Mouse (Mus musculus) megakaryocyte-erythroid progenitor cell, adult 5-6 weeks (primary cell): ENCODE measurements around the gene Cenpa. TPM values are rescaled to one million over a fixed set of nuclear protein-coding genes. Genes with fewer than 3 reads are reported as not detected.

Experiments used
- ATAC-seq: replicated peaks from 2 replicates; pipeline ENCODE4 v1.8.0; 2016; ENCODE audit warnings: mild to moderate bottlenecking, inconsistent platforms; ENCODE audit not compliant: severe bottlenecking, poor library complexity, low FRiP score, low TSS enrichment
- total RNA-seq, 2 experiments: library from RNA; stranded (forward) in 1 of 2; stranded (reverse) in 1 of 2; fragments of 200-1000, 215-1000 nt in 1 of 2; fragments of >200 nt in 1 of 2; fragmentation: Nextera tagmentation in 1 of 2; gene quantifications; 2 replicates each; pipeline ENCODE4 v1.2.3; 2014 to 2017

The Cenpa gene
- total RNA-seq, 2 experiments from 2014 or later, result 144 to 377 TPM

- no peak for ATAC-seq
Measured at GRCm38 (mm10) chr5:30716311-30716710, 49.7 kb downstream of the Cenpa start.

GRCm38 (mm10) chr5:30717506-30717905 lies 50.9 kb downstream of the Cenpa start:
- no peak for ATAC-seq

- ATAC-seq, result no peak
Measured at GRCm38 (mm10) chr5:30717991-30718703, 51.6 kb downstream of the Cenpa start.

GRCm38 (mm10) chr5:30721935-30722334 lies 55.4 kb downstream of the Cenpa start:
- no peak for ATAC-seq

Other genes starting within 250 kb of the Cenpa start
- gene Otof, start 204.8 kb upstream of the Cenpa start, total RNA-seq (2014; fragmentation: Nextera tagmentation), result 0.24 TPM in 1 of 2 replicates, not detected in the other
- 0.15 TPM in 1 of 2 replicates, not detected in the other for gene Otof, start 204.8 kb upstream of the Cenpa start, total RNA-seq (2017)
- gene 1700001C02Rik, start 200.7 kb upstream of the Cenpa start, total RNA-seq (2014; fragmentation: Nextera tagmentation), result not detected in 2 replicates
- gene 1700001C02Rik, start 200.7 kb upstream of the Cenpa start, total RNA-seq (2017), result not detected in 2 replicates
- gene Cib4, start 120.9 kb upstream of the Cenpa start, total RNA-seq (2014; fragmentation: Nextera tagmentation), result not detected in 2 replicates
- not detected in 2 replicates for gene Cib4, start 120.9 kb upstream of the Cenpa start, total RNA-seq (2017)
- not detected in 2 replicates for gene Kcnk3, start 78.6 kb upstream of the Cenpa start, total RNA-seq (2014; fragmentation: Nextera tagmentation)
- gene Kcnk3, start 78.6 kb upstream of the Cenpa start, total RNA-seq (2017), result 0.04 TPM in 1 of 2 replicates, not detected in the other
- gene Slc35f6, start 18.8 kb upstream of the Cenpa start, total RNA-seq (2014; fragmentation: Nextera tagmentation), result 18.5 and 23.4 TPM in 2 replicates
- 6.8 and 8.9 TPM in 2 replicates for gene Slc35f6, start 18.8 kb upstream of the Cenpa start, total RNA-seq (2017)
- not detected in 2 replicates for gene Dpysl5, start 44.8 kb downstream of the Cenpa start, total RNA-seq (2014; fragmentation: Nextera tagmentation)
- gene Dpysl5, start 44.8 kb downstream of the Cenpa start, total RNA-seq (2017), result not detected in 2 replicates
- gene Mapre3, start 147.9 kb downstream of the Cenpa start, total RNA-seq (2014; fragmentation: Nextera tagmentation), result 0.25 TPM in 1 of 2 replicates, not detected in the other
- not detected in 2 replicates for gene Mapre3, start 147.9 kb downstream of the Cenpa start, total RNA-seq (2017)
- 24.2 and 42.1 TPM in 2 replicates for gene Tmem214, start 201.2 kb downstream of the Cenpa start, total RNA-seq (2014; fragmentation: Nextera tagmentation)
- 14.1 and 18.1 TPM in 2 replicates for gene Tmem214, start 201.2 kb downstream of the Cenpa start, total RNA-seq (2017)
- 13.6 and 29.9 TPM in 2 replicates for gene Agbl5, start 221.9 kb downstream of the Cenpa start, total RNA-seq (2014; fragmentation: Nextera tagmentation)
- gene Agbl5, start 221.9 kb downstream of the Cenpa start, total RNA-seq (2017), result 12.1 and 23.3 TPM in 2 replicates
- 270 and 300 TPM in 2 replicates for gene Ost4, start 241.0 kb downstream of the Cenpa start, total RNA-seq (2014; fragmentation: Nextera tagmentation)
- 278 and 305 TPM in 2 replicates for gene Ost4, start 241.0 kb downstream of the Cenpa start, total RNA-seq (2017)
- gene Emilin1, start 246.6 kb downstream of the Cenpa start, total RNA-seq (2014; fragmentation: Nextera tagmentation), result 13.5 and 18.9 TPM in 2 replicates
- 5.7 and 10.3 TPM in 2 replicates for gene Emilin1, start 246.6 kb downstream of the Cenpa start, total RNA-seq (2017)